Mouse (Mus musculus): ENCODE data around the gene Lenep. TPM values are rescaled to one million over a fixed set of nuclear protein-coding genes. Genes with fewer than 3 reads are reported as not detected.
A peak's percentile ranks its signal among the peaks of the same experiment; 100 is the strongest.

Lenep gene
- polyA plus RNA-seq, 1 experiment from 2014 or later: 0.26 TPM

DNA sequence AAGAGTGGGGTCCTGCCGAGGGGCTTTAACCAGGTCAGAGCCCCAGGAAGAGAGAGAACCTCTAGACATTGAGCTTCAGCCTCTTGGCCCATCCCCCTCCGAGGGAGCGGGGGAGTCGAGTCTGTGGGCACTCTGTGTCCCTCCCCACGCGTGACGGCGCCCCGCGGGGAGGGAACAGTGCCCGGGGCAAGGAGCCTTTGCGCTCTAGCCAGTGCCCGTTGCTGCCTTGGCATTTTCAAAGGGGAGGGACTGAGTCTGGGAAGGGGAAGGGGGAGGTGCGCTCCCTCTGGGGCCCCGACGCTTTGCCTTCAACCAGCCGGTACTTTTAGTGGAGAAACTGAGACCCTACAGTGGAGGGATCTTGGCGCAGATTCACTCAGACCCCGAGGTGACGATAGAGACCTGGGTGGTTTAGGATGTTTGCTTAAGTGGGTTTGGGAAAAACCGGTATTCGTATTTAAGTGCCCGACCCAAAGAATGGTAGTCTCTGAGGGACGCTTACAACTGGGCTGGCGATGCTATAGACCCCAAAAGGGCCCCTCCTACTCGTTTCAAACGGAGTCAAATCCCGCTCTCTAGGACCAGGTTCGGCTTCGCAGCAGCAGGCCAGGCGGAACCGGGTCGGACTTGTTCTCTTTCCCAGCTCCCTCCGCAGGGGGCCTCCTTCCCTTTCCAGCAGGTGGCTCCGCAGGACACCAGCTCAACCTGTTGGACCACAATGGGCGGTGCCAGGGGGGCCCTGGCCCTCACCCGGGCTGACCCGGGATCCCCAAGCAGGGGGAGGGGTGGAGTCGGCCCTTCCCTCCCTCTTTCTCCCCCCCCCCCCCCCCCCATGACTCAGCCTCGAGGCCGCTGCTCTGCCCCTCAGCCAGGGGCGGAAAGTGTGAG lies 8.3 kb downstream of the Lenep start, which contains the start of gene Zbtb7b:
Gene Zbtb7b (minus strand): TSS at position 771 of the 888 bp plus-strand sequence.
- DNase-seq (ENCODE audit: low spot score): peak; percentile 76
- H3K27me3 ChIP-seq (ENCODE audit: low read depth, poor library complexity, severe bottlenecking): peaks cover 37% of the 10 kb centered on the region
- H3K9me3 ChIP-seq (replicated peaks): no peaks in the 10 kb centered on the region
- H3K27ac ChIP-seq: peak within 1 kb of the TSS; percentile 88
- WGBS: under 1% methylated on average over 42 of the region's 42 CpGs
- no peaks in the 10 kb centered on the region for H3K36me3 ChIP-seq
- peaks cover 74% of the 10 kb centered on the region for H3K4me1 ChIP-seq
- peak within 1 kb of the TSS; percentile 59 for H3K4me3 ChIP-seq

DNA sequence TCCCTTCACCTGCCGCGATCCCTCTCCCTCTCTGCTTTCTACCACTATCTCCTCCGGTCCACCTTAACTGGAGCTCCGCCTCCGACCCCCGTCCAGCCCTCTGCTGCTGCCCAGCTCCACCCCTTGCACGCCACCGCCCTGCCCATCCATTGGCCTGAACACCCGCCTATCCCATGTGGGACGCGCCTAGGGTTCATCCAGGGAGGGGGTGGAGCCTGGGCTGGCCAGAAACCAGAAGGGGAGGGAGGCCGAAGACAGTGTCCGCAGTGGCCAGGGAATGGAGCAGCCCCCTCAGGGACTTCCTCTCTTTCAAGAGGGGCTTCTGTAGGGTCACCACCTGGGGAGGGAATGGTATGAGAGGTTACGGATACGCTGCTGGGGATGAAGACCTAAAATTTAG lies 9.0 kb downstream of the Lenep start:
- Histone ChIP-seq H3K9me3 (replicated peaks) (no peaks in the 10 kb centered on the region), H3K27me3 (ENCODE audit: low read depth, poor library complexity, severe bottlenecking) (peaks cover 38% of the 10 kb centered on the region), H3K4me1 (peaks cover 80% of the 10 kb centered on the region), H3K36me3 (no peaks in the 10 kb centered on the region), H3K4me3 (peak overlapping the region; percentile 59), H3K27ac (peak overlapping the region; percentile 88)
- DNase-seq (ENCODE audit: low spot score): peak; percentile 95
- under 1% methylated on average over 15 of the region's 15 CpGs for WGBS

DNA sequence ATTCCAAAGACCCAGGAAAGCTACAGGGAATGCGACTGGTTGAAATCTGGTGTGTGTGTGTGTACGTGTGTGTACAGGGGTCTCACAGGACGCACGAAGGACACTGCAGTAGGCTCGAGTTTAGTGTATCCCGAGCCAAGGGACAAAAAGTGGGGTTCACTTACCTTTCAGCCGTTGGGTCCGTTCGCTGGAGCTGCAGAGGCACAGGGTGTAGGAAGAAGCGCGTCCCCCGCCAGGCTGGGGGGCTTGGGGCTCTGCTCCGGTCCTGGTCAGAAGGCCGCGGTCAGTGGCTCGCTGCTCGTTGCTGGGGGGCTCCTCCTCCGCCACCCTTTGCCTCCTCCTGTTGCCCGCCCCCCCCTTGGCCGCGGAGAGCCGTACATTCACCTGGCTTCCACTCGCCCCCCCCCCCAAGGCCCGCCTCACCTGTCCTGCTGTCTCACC lies 9.7 kb downstream of the Lenep start:
- 0% methylated on average over 20 of the region's 24 CpGs for WGBS
- Histone ChIP-seq H3K4me3 (peak overlapping the region; percentile 59), H3K27me3 (ENCODE audit: low read depth, poor library complexity, severe bottlenecking) (peaks cover 38% of the 10 kb centered on the region), H3K27ac (peak overlapping the region; percentile 88), H3K9me3 (replicated peaks) (no peaks in the 10 kb centered on the region), H3K36me3 (no peaks in the 10 kb centered on the region), H3K4me1 (peaks cover 87% of the 10 kb centered on the region)
- peak; percentile 50 for DNase-seq (ENCODE audit: low spot score)

DNA sequence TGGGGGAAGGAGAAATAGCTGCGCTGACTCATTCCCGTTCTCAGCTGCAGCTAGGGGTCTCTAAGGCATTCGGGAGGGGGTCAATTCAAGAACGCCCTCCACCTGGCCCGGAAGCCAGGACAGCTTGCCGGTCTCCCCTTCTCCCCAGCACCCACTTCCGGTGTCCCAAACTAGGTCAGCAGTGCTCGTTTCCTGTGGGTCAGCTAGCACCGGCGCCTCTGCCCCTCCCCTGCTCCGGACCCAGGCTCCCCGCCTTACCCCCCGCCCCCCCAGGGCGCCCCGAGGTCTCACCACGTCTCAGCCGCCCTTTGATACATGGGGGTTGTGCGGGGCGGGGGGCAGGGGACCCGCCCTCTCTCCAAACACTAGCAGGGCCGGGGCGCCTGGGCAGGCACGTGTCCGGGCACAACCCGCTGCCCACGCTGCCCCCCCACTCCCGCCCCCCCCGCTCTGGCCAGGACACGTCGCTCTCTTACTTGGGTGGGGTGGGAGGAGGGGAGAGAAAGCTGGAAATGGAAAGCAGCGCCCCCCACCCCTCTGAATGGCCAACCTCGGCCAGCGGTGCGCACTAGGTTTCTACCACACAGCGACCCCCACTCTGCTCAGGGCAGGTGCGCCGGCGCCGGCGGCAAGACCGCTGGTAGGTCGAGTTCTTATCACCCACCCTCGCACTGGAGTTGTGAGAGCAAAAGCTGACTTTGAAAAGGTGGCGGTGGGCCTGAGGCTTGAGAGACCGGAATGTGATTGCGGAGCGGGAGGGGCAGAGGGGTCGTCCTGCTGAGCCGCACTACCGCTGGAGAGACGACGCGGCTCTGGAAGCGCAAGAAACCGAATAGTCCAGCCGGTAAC lies 10.7 kb downstream of the Lenep start:
- DNase-seq (ENCODE audit: low spot score): peak; percentile 68
- no peaks in the 10 kb centered on the region for H3K36me3 ChIP-seq
- H3K27ac ChIP-seq: peak overlapping the region; percentile 88
- H3K27me3 ChIP-seq (ENCODE audit: low read depth, poor library complexity, severe bottlenecking): peaks cover 41% of the 10 kb centered on the region
- under 1% methylated on average over 56 of the region's 56 CpGs for WGBS
- H3K9me3 ChIP-seq (replicated peaks): no peaks in the 10 kb centered on the region
- H3K4me3 ChIP-seq: peak overlapping the region; percentile 59
- H3K4me1 ChIP-seq: peaks cover 96% of the 10 kb centered on the region

DNA sequence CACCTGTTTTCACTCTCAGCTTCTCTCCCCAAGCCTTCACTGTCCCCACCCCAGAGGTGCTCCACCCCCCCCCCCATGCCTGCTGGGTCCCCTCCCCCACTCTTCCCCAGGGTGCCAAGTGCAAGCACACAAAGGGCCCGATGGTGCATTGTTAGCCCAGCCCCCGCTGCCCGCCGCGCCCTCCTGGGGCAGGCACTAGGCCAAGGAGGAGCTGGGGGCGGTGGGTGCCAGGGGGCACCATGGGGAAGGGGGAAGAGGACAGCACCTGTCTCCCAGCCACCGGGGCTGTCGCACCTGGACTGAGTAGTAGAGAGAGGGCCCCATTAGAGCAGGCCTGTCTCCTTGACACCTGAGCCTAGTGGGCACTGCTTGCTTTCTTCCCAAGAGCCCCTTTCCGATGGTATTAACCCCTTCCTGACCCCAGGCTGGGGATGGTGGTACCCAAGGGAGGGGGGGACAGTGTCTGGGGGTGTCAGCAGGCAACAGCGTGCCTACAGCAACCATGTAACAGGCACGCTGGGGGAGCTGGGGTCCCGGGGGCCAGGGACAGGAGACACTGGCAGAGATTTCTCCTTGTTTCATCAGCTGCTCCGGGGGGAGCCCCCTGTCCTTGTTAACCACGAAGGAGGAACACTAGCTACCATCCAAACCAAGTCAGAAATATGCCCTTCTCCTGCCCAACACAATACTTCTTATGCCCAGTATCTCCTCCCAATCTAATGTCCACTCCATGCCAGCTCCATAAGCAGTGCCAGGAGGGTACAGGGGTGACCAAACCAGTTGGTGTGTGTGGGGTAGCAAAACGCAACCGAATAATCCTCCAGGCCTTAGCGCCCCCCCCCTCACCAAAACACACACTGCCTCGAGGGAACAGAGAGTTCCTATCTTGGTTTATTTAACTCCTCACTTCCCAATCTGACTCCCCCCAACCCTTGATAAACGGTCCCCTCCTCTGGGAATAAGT lies 11.6 kb downstream of the Lenep start:
- peak overlapping the region; percentile 59 for H3K4me3 ChIP-seq
- peaks cover 44% of the 10 kb centered on the region for H3K27me3 ChIP-seq (ENCODE audit: low read depth, poor library complexity, severe bottlenecking)
- 14% methylated on average over 19 of the region's 19 CpGs for WGBS
- peak overlapping the region; percentile 88 for H3K27ac ChIP-seq
- no peaks in the 10 kb centered on the region for H3K9me3 ChIP-seq (replicated peaks)
- peaks cover 96% of the 10 kb centered on the region for H3K4me1 ChIP-seq
- H3K36me3 ChIP-seq: no peaks in the 10 kb centered on the region
- DNase-seq (ENCODE audit: low spot score): no peak

DNA sequence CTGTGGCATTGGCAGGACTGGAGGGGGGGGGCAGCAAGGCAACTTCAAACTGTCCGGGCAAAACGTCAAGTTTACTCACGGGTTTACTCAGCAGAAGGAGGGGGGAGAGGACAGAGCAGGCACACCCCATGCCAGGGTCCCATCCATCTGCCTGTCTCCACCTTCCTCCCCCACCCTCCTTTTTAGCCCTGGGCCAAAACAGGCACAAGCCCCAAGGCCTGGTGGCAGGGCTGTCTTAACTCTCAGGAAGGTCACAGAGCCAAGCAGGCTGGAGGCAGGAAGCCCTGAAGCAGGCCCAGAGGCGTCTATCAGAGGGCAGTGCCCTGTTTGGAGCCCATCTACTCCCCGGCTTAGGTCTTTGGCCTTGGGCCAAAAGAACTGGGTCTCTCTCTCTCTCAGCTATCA lies 12.5 kb downstream of the Lenep start:
- DNase-seq (ENCODE audit: low spot score): no peak
- H3K4me3 ChIP-seq: no peak overlapping the region
- WGBS: 55% methylated on average over 5 of the region's 5 CpGs
- no peaks in the 10 kb centered on the region for H3K9me3 ChIP-seq (replicated peaks)
- H3K27ac ChIP-seq: peak overlapping the region; percentile 88
- H3K36me3 ChIP-seq: no peaks in the 10 kb centered on the region
- peaks cover 96% of the 10 kb centered on the region for H3K4me1 ChIP-seq
- H3K27me3 ChIP-seq (ENCODE audit: low read depth, poor library complexity, severe bottlenecking): peaks cover 51% of the 10 kb centered on the region

DNA sequence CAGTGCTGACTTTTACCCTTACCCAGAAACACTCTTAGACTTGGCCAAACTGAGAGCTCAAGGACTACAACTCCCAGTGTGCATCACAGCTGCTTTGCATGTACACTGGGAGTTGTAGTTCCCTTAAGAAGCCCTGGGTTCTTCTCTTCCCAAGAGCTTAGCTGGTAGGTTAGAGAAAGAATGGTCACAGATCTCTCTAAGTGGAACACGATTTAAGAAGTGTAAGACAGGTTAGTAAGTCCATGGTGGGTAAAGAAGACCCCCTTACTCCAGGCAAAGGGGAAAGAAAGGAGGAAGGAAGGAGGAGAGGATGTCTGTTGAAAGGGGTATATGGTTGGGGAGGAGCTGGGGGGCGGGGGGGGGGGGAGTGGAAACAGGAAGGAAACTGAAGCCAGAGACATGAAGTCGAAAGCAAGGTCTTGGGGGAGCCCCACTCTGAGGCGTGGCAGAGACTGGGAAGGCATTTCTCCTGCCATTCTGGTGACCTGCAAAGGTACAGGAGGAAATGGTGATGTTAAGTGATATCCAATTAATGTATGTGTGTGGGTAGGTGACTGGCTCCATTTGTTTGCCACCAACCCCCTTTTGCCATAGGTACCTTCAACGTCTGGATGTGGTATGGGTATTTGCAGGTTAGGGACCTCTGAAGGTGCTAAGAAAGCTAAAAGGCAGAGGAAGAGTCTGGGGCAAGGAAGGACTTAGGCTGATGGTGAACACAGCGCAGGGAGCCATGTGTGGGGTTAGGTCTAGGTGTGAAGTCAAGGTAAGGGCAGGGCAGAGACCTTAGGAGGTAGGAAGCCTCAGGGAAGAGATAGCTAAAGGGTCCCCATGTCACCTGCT lies 13.5 kb downstream of the Lenep start:
- Histone ChIP-seq H3K4me3 (no peak overlapping the region), H3K27ac (no peak overlapping the region), H3K36me3 (no peaks in the 10 kb centered on the region), H3K27me3 (ENCODE audit: low read depth, poor library complexity, severe bottlenecking) (peaks cover 56% of the 10 kb centered on the region), H3K9me3 (replicated peaks) (no peaks in the 10 kb centered on the region), H3K4me1 (peaks cover 95% of the 10 kb centered on the region)
- 68% methylated on average over 6 of the region's 6 CpGs for WGBS
- DNase-seq (ENCODE audit: low spot score): no peak

DNA sequence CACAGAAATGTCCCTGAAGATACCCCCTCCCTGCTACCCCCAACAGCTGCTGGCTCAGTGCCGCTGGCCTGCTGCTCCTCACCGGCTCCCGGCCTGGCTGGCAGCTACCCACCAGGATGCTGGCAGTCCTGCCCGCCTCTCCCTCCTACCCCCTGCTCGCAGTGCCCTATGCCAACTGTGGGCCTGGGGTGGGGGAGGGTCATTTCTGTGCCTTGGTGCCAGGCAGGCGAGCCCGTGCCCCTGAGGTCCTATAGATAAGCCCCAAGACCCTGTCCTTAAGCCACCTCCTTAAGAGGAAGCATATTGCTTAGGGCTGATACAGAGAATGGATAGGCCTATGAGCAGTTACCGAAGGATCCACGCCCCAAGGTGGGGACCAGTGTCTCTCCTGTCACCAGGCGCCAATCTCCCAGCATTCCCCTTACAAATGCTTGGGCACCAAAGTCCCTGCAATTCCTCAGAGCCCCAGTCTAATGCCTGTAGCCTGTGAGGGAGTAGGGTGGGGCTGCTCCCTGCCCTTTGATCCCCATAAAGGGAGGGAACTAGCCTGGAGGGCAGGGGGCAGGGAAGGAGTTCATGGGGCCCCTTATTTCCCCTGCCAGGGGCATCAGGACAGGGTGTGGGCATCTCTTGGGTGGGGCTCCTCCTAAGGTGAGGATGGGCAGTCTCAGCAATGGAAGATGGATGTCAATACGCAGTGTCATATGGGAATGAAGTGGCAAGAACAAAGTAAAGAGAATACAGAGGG lies 14.3 kb downstream of the Lenep start:
- Histone ChIP-seq H3K4me3 (no peak overlapping the region), H3K27me3 (ENCODE audit: low read depth, poor library complexity, severe bottlenecking) (peaks cover 56% of the 10 kb centered on the region), H3K36me3 (no peaks in the 10 kb centered on the region), H3K9me3 (replicated peaks) (no peaks in the 10 kb centered on the region), H3K4me1 (peaks cover 87% of the 10 kb centered on the region), H3K27ac (no peak overlapping the region)
- WGBS: 69% methylated on average over 11 of the region's 11 CpGs
- DNase-seq (ENCODE audit: low spot score): no peak

DNA sequence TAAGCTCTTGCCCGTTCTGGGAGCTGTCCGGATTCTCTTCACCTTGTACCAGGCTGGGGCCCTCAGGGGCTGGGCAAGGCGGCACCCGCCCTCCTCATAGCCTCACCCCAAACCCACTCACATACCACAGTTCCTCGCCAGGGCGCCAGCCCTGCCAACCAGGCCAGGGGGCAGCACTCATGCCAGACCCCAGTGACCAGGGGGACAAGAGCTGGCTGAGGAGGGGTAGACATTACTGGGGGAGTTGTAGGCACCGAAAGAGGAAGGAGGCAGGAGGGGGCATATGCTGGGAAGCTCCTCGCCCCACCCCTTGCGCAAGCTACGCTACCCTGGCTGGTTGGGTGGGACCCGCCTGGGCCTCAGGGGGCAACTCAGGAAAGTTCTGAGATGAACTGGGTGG lies 15.0 kb downstream of the Lenep start:
- H3K4me1 ChIP-seq: peaks cover 80% of the 10 kb centered on the region

DNA sequence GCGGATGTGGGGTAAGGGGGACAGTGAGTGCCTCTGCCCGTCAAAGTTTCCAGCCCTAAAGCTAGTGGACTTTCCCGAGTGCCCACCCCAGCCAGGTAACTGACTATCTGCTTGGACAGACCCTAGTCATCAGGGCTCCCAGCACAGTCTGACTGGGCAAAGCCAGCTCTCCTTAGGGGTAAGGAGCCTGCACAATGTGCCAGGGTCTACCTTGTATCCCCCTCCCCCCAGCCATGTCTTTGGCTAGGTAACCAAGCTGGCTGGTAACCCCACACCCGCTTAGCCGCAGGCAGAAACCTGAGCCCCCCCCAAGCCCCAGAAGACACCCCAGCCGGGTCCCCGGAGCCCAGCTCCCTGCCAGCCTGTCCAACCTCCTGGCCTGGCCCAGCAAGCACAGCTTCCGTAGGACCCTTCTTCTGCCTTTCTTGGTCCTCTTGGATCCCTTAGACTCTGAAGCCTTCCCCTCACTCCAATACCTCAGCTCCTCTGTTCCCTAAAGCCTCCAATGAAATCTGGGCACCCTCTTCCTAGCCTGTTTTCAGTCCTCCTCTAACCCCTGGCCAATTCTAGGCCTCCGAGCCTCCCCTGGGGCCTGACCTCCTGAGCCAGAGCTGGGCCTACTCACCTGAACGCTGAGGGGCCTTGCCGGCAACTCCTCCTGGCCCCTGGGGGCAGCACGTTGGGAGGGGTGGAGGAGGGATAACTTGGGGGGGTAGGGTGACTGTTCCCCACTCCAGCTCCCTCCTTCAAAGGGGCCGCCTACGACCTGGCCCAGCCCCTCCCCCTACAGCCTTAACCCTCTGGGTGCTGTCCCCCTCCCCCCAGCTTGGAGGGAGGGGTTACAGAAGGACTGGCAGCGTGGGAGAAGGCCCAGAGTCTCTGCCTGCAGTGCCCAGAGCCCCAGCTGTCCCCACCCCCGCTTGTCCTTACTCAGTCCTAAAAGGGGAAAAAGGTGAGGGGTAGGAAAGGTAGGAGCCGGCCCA lies 15.9 kb downstream of the Lenep start:
- Histone ChIP-seq H3K36me3 (no peaks in the 10 kb centered on the region), H3K27ac (peak overlapping the region; percentile 54; the same call in 1 of the 2 replicates), H3K27me3 (ENCODE audit: low read depth, poor library complexity, severe bottlenecking) (peaks cover 40% of the 10 kb centered on the region), H3K9me3 (replicated peaks) (no peaks in the 10 kb centered on the region), H3K4me1 (peaks cover 71% of the 10 kb centered on the region), H3K4me3 (peak overlapping the region; percentile 16; the same call in 1 of the 2 replicates)
- no peak for DNase-seq (ENCODE audit: low spot score)
- WGBS: 53% methylated on average over 17 of the region's 17 CpGs

More for the DNA sequence above, 15.0 kb downstream of the Lenep start:
- Histone ChIP-seq H3K9me3 (replicated peaks) (no peaks in the 10 kb centered on the region), H3K27me3 (ENCODE audit: low read depth, poor library complexity, severe bottlenecking) (peaks cover 49% of the 10 kb centered on the region), H3K4me3 (no peak overlapping the region), H3K27ac (no peak overlapping the region), H3K36me3 (no peaks in the 10 kb centered on the region)
- WGBS: 73% methylated on average over 11 of the region's 11 CpGs
- no peak for DNase-seq (ENCODE audit: low spot score)
